Mouse (Mus musculus) heart, adult 11 months (tissue): ENCODE measurements around the gene Ttc41.
A peak's percentile ranks its signal among the peaks of the same experiment; 100 is the strongest.

ENCODE experiments used
- DNase-seq: peaks from one replicate; pipeline ENCODE4 v3.0.0; 2022

The Ttc41 gene

GRCm38 (mm10) chr10:86786083-86786482, 80.5 kb downstream of the Ttc41 start:
- peak; percentile 80 for DNase-seq

DNA sequence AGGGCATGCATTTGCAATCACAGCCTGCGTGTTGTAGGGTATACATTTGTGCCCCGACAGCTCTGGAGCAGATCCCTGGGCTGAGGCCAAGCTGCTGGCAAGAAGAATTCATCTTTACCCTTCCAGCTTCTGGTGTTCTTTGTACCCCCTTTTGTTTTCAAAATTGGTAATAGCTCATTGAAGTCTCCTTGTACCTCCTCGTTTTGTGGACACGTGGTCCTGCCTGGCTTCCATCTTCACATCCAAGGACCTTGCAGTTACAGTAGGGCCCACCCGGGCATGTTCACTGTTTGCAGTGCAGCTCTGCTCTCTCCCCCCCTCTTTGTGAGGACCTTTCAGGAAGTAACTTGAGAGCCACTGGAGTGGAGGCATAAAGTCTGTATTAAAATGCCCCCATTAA, 82.6 kb downstream of the Ttc41 start:
- DNase-seq: peak; percentile 79

GRCm38 (mm10) chr10:86789146-86789672, 83.6 kb downstream of the Ttc41 start:
- peak; percentile 13 for DNase-seq

DNA sequence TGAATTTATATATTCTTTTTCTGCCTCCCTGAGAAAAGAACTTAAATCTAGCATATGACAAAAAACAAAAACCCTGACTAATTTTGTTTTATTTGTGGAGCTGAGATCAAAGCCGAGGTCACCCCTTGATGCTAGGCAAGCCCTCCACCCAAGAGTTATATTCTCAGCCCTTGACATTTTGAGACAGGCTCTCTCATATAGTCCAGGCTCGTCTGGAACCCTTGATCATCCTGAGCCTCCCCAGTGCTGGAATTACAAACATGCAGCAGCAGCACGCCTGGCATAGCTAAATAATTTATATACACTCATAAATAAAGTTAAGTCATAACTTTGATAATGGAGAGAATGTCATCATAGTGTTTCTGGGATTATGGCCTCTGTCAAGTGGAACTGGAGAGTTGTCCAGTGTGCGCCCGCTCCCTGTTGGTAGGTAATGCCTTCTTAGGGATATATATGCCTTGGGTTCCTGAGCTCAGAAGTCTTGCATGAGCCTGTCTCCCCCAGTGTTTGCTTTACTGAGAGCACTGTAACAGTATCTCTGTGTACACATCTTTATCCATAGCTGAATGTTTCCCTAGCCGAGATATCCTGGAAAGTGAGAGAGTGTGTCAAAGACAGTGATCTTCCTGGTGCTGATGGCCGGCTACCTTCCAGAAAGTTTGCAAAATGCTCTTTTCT, 86.0 kb downstream of the Ttc41 start:
- peak; percentile 53 for DNase-seq

DNA sequence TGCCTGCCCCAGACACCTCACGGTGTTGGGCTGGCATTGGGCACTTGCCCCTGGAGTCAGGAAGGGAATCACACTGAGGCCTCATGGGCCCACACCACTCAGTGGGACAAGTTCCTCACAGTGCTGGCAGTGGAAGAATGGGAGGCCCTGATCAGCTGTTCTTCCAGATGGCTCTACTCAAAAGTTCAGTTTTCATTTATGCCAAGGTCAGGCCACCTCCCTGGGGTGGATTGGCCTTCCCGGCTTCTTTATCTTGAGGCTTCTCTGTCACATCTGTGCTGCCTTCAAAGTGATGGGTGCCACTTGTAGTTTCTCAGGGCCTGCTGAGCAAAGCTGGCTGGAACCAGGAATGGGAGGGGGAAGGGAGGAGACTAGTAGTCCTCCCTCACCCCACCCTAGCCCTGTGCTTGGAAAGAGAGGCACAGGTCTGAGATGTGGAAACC, 87.9 kb downstream of the Ttc41 start:
- DNase-seq: peak; percentile 98

DNA sequence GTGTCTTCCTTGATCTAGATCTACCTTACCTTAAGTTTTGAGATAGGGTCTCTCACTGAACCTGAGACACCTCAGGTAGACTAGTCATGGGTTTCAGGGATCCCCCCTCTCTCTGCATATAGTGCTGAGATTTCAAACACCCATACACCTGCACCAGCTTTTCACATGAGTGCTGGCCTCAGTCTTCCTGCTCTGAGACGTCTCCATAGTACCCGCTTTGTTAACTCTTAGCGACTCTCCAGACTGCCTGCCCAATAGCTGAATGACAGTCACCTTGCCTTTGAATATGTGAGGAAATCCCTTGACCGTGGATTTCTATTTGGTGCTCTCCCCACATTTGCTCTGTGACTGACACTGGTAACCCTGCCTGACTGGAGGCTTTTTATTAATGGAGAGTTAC, 88.6 kb downstream of the Ttc41 start:
- DNase-seq: peak; percentile 72

- peak; percentile 93 for DNase-seq
These were observed 89.4 kb downstream of the Ttc41 start for GRCm38 (mm10) chr10:86794794-86795535.

GRCm38 (mm10) chr10:86796073-86796741, 90.6 kb downstream of the Ttc41 start:
- DNase-seq: no peak

DNA sequence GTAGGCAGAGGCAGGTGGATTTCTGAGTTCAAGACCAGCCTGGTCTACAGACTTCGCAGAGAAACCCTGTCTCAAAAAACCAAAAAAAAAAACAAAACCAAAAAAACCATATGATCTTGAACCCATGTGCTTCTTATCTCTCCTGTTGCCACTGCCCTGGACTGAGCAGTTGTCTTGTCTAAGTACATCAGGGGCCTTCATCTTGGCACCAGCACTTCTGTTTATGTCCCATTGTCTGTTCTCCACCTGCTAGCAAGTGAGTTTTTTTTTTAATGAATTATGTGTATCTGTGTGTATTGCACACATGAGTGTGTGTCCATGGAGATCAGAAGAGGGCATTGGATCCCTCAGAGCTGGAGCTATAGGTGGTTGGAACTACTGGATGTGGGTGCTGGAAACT, 101.8 kb downstream of the Ttc41 start:
- DNase-seq: no peak

DNA sequence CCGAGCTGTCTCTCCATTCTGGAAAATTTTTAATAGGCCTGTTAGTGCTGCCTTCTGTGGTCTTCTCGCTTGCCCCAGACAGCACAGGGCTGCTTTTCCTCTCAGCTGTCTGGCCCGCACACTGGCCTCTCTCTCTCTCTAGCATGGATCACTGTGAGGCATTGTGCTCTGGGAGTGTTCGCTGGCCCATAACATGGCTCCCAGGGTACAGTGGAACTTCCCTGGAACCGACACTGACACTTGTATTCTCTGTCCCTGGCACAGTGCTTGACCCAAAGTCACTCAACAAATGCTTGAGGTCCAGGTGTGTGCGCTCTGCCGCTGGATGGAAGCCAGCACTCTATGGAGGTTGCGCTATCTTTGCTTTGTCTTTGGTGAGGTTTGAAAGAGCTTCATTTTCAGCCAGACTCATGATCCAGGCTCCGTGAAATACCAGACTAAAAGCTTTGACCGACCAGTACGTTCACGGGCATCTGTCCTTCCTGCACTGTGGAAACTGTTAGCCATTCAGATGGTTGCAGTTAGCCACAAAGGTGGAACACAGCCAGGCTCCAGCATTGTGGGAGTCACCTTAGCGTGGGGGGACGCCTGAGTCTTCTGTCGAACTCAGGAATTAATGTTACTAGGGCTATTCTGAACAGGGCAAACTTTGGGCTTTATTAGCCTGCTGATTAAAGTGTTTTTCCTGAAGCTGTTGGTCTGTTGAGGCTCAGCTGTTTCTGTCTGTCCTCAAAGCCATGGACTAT, 102.6 kb downstream of the Ttc41 start:
- DNase-seq: no peak

DNA sequence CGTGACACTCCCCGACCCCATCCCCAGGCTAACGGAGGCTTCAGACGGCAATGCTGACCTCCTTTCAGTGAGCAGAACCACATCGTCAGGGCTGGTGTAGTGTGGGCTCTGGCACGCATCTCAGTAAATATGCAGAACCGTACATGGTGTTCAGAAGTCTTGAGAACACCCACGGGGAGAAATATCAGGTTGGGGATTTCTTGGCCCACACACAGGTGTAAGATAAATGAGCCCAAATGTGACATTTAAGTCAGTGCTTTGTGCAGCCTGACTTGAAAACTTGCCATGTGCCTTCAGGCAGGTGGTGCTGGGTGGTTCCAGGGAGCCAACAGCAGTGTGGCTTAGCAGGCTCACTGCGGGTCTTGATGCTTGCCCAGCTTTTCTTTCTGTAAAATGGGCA, 104.4 kb downstream of the Ttc41 start:
- peak; percentile 90 for DNase-seq

DNA sequence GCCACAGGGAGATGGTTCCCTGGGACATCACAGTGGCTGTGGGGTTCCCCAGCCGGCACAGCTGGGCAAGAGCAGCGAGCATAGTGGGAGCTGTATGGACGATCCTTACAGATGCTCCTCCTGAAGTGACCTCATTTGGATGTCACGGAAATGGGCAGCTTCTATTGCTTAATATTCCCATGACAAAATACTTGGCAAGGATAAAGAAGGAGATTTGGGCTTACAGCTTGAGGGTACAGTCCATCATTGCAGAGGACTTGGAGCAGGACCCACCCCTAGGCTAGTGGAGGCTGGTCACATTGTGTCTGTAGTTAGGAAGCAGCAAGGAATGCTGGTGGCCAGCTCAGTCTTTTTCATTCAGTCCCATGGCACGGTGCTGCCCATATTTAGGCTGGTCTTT, 105.0 kb downstream of the Ttc41 start:
- no peak for DNase-seq

GRCm38 (mm10) chr10:86814292-86815131, 108.9 kb downstream of the Ttc41 start:
- DNase-seq: peak; percentile 90

DNA sequence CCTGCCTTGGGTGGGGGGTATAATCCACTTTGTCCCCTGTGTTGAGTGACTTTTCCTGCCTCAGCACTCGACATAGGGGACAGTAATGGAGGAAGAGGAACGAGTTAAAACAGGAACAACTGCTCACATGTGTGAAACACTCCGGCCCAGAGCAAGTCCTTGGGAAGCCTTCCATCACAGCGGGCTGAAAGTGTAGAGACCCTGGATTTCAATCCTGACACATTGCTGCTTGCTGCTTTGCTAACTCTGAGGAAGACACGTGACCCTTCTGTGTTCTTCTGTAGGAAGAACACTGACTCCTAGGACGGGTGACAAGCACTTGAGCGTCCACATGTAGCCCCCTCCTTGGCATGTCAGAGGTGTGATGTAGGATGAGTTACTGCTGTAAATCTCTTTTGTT, 109.5 kb downstream of the Ttc41 start:
- no peak for DNase-seq

GRCm38 (mm10) chr10:86819649-86820165, 114.1 kb downstream of the Ttc41 start:
- DNase-seq: peak; percentile 95

DNA sequence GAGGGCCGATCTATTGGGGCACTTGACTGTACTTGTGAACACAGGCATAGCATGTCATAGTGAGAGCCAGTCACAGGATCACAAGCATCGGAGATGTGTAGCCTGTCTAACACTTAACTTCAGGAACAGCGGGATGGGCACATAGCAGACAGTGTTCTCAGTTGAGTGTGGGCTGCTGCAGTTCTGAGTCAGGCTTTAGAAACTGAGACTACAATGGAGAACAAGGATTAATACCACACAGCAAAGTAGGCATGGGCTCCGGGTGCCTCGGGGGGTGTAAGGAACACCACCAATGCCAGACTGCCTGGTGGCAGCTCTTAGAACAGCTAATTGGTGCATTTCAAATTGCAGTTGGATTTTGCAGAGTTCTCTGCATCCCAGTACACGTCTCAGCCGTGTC, 115.4 kb downstream of the Ttc41 start:
- DNase-seq: no peak

GRCm38 (mm10) chr10:86824093-86824492, 118.5 kb downstream of the Ttc41 start:
- DNase-seq: no peak

- no peak for DNase-seq
These were observed 119.3 kb downstream of the Ttc41 start for GRCm38 (mm10) chr10:86824871-86825270.

GRCm38 (mm10) chr10:86825871-86826522, 120.4 kb downstream of the Ttc41 start:
- DNase-seq: peak; percentile 98
